Mouse (Mus musculus) midbrain, embryonic 15.5 days (tissue): ENCODE measurements at regions not wholly inside any gene's neighbourhood (a gene's known extent, or its start where the extent isn't known, plus 50 kb on each side); places are given as distances from the start of the nearest gene placed in this dataset.
A peak's percentile ranks its signal among the peaks of the same experiment; 100 is the strongest.

Experiments
- ATAC-seq: fragments of 200-750 bp; cut with Nextera tagmentation; replicated peaks from 2 replicates; pipeline ENCODE4 v1.8.0; 2017; ENCODE audit warnings: moderate TSS enrichment
- H3K27ac ChIP-seq: fragments of 300-500 bp; sonication (generic); 2 replicates; pipeline ENCODE4 v1.5.1; 2015; ENCODE audit warnings: mild to moderate bottlenecking, inconsistent platforms
- H3K27me3 ChIP-seq: fragments of 300-500 bp; sonication (generic); replicated peaks from 2 replicates; pipeline ENCODE4 v1.6.1; 2015; ENCODE audit warnings: inconsistent platforms
- H3K36me3 ChIP-seq: fragments of 300-500 bp; sonication (generic); replicated peaks from 2 replicates; pipeline ENCODE4 v1.6.1; 2015; ENCODE audit warnings: inconsistent platforms
- H3K4me1 ChIP-seq: fragments of 300-500 bp; sonication (generic); 2 replicates; pipeline ENCODE4 v1.6.1; 2015; ENCODE audit warnings: inconsistent platforms
- H3K4me2 ChIP-seq: fragments of 300-500 bp; sonication (generic); 2 replicates; pipeline ENCODE4 v1.6.1; 2015; ENCODE audit warnings: inconsistent platforms, mild to moderate bottlenecking, moderate library complexity
- H3K4me3 ChIP-seq: fragments of 300-500 bp; sonication (generic); 2 replicates; pipeline ENCODE4 v1.5.1; 2015; ENCODE audit warnings: mild to moderate bottlenecking, inconsistent platforms
- H3K9ac ChIP-seq: fragments of 300-500 bp; sonication (generic); 2 replicates; pipeline ENCODE4 v1.6.1; 2015; ENCODE audit warnings: mild to moderate bottlenecking, inconsistent platforms
- H3K9me3 ChIP-seq: fragments of 300-500 bp; sonication (generic); 2 replicates; pipeline ENCODE4 v1.6.1; 2016; ENCODE audit warnings: inconsistent platforms
- WGBS: fragments of 180-500 bp; shearing (Covaris S2); methylation state at CpG from one replicate; pipeline ENCODE4 v1.1.7; 2015; ENCODE audit warnings: mixed read lengths; 5-methylcytosine and 5-hydroxymethylcytosine counted together

DNA sequence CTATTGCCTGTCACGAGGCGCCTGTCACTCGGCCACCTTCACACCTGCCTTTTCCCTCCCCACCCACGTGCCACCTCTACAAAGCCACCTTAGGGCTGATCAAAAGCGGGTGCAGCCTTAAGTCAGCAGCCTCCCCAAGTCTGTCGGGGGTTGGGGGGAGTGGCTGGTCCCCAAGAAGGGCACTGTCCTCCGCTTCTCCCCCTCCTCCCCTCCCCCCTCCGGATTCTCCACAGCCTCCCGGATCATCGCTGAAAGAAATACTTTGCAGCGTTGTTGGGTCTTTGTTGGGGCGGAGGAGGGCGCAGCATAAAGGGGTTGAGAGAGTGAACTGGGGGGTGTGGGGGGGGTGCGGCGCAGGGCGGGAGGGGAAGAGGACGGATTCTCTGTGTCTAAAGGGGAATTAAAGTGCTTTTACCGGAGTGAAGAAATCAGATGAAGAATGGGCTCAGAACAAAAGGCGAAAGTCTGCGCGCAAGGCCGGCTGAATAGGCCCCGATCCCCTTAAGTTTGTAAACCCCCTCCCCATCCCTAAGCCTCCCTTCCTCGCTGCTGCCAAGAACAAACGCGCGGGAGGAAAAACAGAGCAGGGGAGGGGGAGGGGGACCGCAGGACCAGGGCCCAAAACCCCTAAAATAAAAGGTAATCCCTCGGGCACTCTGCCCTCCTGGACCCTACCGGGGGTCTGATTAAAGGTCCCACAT is 109.3 kb upstream of the Lhx5 start:
- peak overlapping the region; percentile 34 for H3K27ac ChIP-seq
- under 1% methylated on average over 30 of the region's 30 CpGs for WGBS

DNA sequence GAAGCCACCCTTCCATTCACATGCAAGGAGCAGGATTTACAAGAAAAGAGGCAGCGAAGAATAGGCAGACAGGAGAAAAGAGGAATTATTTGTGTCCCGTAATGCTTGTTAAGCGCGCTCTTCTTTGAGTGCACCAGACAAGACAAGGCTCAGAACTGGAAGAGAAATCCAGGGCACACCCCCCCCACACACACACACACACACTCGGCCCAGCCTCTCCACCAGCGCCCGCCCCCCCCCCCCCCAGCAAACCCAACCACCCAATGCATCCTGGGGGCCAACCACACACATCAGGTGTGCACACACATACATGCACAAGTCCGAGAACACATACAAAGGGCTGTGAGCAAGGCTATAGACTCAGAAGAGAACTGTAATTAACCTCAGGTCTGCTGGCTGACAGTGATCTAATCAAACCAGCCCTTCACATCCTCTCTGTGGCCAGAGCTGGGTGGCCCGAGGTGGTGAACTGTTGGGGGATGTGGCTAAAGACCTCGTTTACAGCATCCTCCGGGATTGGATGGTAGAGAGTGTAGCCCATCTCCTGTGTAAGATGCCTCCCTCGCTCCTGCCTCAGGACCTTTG is 108.7 kb upstream of the Lhx5 start:
- peak; percentile 41 for ATAC-seq
- H3K9ac ChIP-seq = peak overlapping the region; percentile 22; the same call in 1 of the 2 replicates
- 6% methylated on average over 11 of the region's 12 CpGs for WGBS
- peak overlapping the region; percentile 34 for H3K27ac ChIP-seq
- peak overlapping the region; percentile 49 for H3K4me2 ChIP-seq
- H3K9me3 ChIP-seq = no peaks in the 10 kb centered on the region
- H3K4me1 ChIP-seq = peaks cover 15% of the 10 kb centered on the region
- peak overlapping the region; percentile 18; the same call in 1 of the 2 replicates for H3K4me3 ChIP-seq
- no peaks in the 10 kb centered on the region for H3K36me3 ChIP-seq
- H3K27me3 ChIP-seq = no peaks in the 10 kb centered on the region

More for the DNA sequence above, 109.3 kb upstream of the Lhx5 start:
- Histone ChIP-seq H3K9ac (peak overlapping the region; percentile 22; the same call in 1 of the 2 replicates), H3K4me3 (peak overlapping the region; percentile 18), H3K36me3 (no peaks in the 10 kb centered on the region), H3K4me1 (peaks cover 15% of the 10 kb centered on the region), H3K4me2 (peak overlapping the region; percentile 49), H3K27me3 (no peaks in the 10 kb centered on the region), H3K9me3 (no peaks in the 10 kb centered on the region)
- peak; percentile 63; the same call in 1 of the 2 replicates for ATAC-seq

DNA sequence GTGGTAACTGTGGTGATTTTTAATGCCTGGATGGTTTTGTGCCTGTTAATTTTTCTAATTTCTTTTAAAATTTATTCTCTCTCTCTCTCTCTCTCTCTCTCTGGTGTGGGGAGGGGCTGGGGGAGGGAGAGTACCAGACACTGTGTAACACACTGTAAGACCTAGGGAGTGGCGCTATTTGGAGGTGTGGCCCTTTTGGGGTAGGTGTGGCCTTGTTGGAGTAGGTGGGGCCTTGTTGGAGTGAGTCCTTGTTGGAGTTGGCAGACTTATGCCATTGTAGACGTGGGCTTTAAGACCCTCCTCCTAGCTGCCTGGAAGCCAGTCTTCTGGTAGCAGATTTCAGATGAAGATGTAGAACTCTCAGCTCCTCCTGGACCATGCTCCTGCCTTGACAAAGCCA is 107.4 kb upstream of the Lhx5 start:
- 84% methylated on average over 2 of the region's 2 CpGs for WGBS
- Histone ChIP-seq H3K27ac (no peak overlapping the region), H3K27me3 (no peaks in the 10 kb centered on the region)

DNA sequence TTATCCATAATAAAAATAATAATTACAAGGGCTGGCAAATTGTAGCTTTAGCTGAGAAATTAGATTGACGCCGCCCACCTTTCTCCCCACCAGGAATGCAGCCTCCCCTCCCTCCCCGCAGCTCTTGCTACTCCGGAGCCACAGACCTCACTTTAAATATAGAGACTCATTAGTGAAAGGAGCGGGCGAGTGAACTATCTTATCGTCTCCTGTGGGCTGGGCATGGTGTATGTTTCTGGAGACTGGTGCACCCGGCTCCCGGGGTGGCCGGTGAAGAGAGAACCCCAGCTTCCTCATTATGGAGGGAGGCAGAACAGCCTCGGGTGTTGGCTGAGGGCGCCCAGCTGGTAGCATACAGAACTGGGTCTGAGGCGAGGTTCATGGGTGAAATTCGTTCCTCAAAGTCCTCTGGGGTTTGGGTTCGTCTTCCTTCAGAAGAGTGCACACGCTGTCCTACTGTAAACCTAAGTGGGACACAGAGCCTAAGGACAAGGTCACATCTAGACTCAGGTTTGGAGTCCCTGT is 106.1 kb upstream of the Lhx5 start:
- H3K4me3 ChIP-seq = no peak overlapping the region
- H3K9me3 ChIP-seq = no peaks in the 10 kb centered on the region
- WGBS = 65% methylated on average over 16 of the region's 16 CpGs
- H3K27me3 ChIP-seq = no peaks in the 10 kb centered on the region
- no peak overlapping the region for H3K9ac ChIP-seq
- peaks cover 15% of the 10 kb centered on the region for H3K4me1 ChIP-seq
- no peaks in the 10 kb centered on the region for H3K36me3 ChIP-seq
- no peak for ATAC-seq
- H3K4me2 ChIP-seq = no peak overlapping the region
- no peak overlapping the region for H3K27ac ChIP-seq

More for the DNA sequence above, 107.4 kb upstream of the Lhx5 start:
- H3K4me2 ChIP-seq = no peak overlapping the region
- no peaks in the 10 kb centered on the region for H3K9me3 ChIP-seq
- H3K4me1 ChIP-seq = peaks cover 15% of the 10 kb centered on the region
- ATAC-seq = no peak
- no peaks in the 10 kb centered on the region for H3K36me3 ChIP-seq
- H3K4me3 ChIP-seq = no peak overlapping the region
- no peak overlapping the region for H3K9ac ChIP-seq

DNA sequence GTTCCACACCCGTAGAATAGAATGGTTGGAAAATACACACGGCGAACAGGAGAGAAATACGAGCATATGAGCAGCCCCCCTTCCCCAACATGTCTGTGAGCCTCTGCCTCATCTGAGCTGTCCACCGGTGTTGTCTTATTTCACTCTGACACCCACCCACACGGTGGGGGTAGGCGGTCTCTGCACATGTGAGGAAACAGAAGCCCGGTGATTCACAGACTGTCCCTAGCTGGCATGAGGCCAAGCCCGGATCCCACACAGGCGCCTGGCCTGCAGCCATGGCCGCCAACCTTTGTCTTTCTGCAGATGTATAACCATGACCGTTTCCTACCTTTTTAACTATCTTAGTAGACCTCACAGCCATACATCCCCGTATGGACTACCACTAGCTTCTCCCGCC is 99.5 kb upstream of the Lhx5 start:
- ATAC-seq = no peak
- H3K4me3 ChIP-seq = no peak overlapping the region
- H3K4me1 ChIP-seq = no peaks in the 10 kb centered on the region
- H3K9ac ChIP-seq = no peak overlapping the region
- no peaks in the 10 kb centered on the region for H3K9me3 ChIP-seq
- no peaks in the 10 kb centered on the region for H3K27me3 ChIP-seq
- no peak overlapping the region for H3K27ac ChIP-seq
- H3K4me2 ChIP-seq = no peak overlapping the region
- WGBS = 66% methylated on average over 14 of the region's 14 CpGs
- H3K36me3 ChIP-seq = no peaks in the 10 kb centered on the region

DNA sequence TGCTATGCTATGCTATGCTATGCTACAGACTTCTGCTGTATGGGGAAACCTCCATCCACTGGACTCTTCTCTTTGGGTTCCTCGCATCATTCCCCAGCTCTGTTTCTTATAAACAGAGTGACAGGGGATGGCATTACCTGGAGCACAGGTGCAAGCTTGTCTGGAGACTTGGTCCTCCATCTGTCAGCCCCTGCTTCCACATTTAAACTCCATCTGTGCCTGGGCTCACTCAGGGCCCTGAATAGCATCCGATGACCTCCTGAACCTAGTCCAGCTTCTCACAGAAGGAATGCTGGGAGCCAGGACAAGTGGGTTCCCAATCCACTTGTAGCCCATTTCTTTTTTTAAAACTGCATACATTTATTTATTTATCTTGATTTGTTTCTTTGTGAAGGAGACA is 92.3 kb upstream of the Lhx5 start:
- Histone ChIP-seq H3K4me3 (no peak overlapping the region), H3K27ac (no peak overlapping the region), H3K9ac (no peak overlapping the region), H3K36me3 (no peaks in the 10 kb centered on the region), H3K4me1 (no peaks in the 10 kb centered on the region), H3K4me2 (no peak overlapping the region), H3K9me3 (no peaks in the 10 kb centered on the region), H3K27me3 (no peaks in the 10 kb centered on the region)
- ATAC-seq = no peak
- 89% methylated on average over 2 of the region's 2 CpGs for WGBS

DNA sequence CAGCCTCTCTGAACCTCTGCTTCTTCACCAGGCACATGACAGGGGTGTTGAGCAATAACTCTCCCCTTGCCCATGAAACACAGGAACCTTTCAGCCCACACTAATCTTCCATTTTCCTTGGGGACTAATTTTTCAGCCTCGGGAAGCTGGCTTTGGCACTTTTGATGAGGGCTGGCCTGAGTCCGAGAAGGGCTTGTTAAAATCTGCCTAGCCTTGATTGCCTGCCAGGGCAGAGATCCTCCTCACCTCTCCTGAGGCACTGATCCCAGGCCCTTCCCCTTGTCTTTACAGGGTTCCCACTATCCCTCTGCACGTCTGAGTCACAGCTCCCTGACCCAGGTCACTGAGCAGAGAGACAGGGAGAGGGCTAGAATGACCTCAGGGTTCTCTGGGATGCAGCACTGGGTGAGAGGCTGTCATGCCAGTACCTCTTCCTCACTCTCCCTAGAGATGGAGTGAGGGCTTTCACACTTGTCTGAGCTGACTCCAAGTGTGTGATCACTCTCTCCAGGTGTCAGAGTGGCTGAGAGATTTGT is 90.7 kb upstream of the Lhx5 start:
- no peak overlapping the region for H3K9ac ChIP-seq

DNA sequence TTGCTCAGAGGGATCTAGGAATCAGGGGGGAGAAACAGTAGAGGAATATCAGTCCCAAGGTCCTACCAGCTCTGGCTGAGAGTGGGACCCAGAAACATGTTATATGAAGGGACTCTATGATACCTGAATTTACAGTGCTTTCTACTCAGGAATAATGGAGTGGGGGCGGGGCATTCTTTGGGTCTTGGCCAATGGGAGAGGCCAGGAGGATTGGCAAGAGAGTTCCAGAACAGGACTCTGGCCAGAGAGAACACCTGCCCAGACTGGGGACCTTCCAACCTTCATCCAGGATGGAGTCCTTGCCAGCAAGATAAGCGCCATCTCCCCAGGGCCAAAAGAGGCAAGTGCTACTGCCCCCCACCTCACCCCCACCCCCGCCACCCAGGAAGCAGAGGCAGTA is 81.0 kb upstream of the Lhx5 start:
- no peak overlapping the region for H3K4me2 ChIP-seq
- H3K27me3 ChIP-seq = 0 out of 2 replicates have a peak, but pooled peaks cover 5% of the 10 kb centered on the region
- peaks cover 4% of the 10 kb centered on the region; the same call in 1 of the 2 replicates for H3K4me1 ChIP-seq
- no peak overlapping the region for H3K9ac ChIP-seq
- 93% methylated on average over 3 of the region's 3 CpGs for WGBS
- H3K9me3 ChIP-seq = no peaks in the 10 kb centered on the region
- no peak overlapping the region for H3K27ac ChIP-seq
- no peak for ATAC-seq
- no peaks in the 10 kb centered on the region for H3K36me3 ChIP-seq
- no peak overlapping the region for H3K4me3 ChIP-seq

More for the DNA sequence above, 90.7 kb upstream of the Lhx5 start:
- H3K27me3 ChIP-seq = no peaks in the 10 kb centered on the region
- H3K9me3 ChIP-seq = no peaks in the 10 kb centered on the region
- no peak overlapping the region for H3K27ac ChIP-seq
- no peaks in the 10 kb centered on the region for H3K36me3 ChIP-seq
- H3K4me3 ChIP-seq = no peak overlapping the region
- ATAC-seq = no peak
- no peak overlapping the region for H3K4me2 ChIP-seq
- WGBS = 45% methylated on average over 3 of the region's 3 CpGs
- H3K4me1 ChIP-seq = no peaks in the 10 kb centered on the region

DNA sequence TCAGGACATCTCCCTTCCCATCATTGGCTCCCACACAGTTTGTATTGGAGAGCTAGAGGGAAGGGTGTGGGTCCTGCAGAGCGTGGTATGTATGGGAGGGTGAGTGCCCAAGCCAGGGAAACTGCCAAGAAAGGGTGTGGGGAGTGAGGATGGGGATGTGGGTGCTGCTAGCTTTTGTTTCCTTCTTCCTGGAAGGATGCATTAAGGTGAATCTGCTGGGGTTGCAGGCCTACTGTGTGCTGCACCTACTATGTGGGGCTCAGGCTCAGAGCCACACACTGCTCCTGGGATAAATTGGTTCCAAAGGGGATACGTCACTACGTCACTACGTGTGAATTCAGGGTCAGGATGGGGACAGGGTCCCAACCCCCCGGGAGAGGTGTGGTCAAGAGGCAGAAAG is 79.7 kb upstream of the Lhx5 start:
- Histone ChIP-seq H3K27ac (no peak overlapping the region), H3K4me1 (peaks cover 4% of the 10 kb centered on the region; the same call in 1 of the 2 replicates), H3K9me3 (no peaks in the 10 kb centered on the region), H3K36me3 (no peaks in the 10 kb centered on the region), H3K4me2 (no peak overlapping the region), H3K27me3 (0 out of 2 replicates have a peak, but pooled peaks cover 5% of the 10 kb centered on the region), H3K9ac (no peak overlapping the region), H3K4me3 (no peak overlapping the region)
- 74% methylated on average over 5 of the region's 5 CpGs for WGBS
- no peak for ATAC-seq

DNA sequence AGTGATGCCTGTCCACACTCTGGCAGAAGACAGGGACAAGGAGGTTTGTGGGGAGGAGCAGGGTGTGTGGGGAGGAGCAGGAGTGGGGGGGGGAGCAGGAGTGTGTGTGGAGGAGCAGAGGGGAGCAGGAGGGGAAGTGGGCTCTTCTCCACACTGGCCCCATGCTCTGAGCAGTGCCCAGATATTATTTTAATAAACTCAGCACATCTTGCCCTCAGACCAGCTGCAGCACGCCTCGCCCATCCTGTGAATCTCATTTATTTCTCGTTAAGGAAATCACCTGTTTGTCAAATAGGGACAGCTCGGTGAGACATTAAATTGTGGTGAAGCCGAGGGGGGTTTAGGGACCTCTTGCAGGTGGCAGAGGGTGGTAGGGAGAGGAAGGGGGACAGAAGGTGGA is 77.8 kb upstream of the Lhx5 start:
- H3K4me2 ChIP-seq = no peak overlapping the region
- H3K4me1 ChIP-seq = peaks cover 4% of the 10 kb centered on the region; the same call in 1 of the 2 replicates
- no peak overlapping the region for H3K4me3 ChIP-seq
- peaks cover 5% of the 10 kb centered on the region; the same call in 1 of the 2 replicates for H3K27me3 ChIP-seq
- 56% methylated on average over 5 of the region's 5 CpGs for WGBS
- no peak overlapping the region for H3K9ac ChIP-seq
- no peaks in the 10 kb centered on the region for H3K36me3 ChIP-seq
- no peak for ATAC-seq
- H3K27ac ChIP-seq = no peak overlapping the region
- H3K9me3 ChIP-seq = no peaks in the 10 kb centered on the region

DNA sequence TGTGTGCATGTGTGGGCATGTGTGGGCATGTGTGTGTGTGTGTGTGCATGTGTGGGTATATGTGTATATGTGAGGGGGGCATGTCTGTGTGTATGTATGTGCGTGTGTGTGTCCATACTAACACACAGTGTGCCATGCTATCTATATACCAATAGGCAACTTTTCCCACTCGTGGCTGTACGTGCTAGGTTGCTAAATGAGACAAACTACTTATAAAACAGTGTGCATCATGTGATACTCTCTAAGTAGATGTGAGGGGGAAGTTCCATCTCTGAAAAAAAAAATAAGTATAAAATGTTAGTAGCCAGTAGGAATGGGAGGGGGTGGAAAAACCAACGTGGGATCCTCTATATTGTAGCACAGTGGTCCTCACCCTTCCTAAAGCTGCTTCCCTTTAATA is 74.5 kb upstream of the Lhx5 start:
- peaks cover 6% of the 10 kb centered on the region; the same call in 1 of the 2 replicates for H3K27me3 ChIP-seq

DNA sequence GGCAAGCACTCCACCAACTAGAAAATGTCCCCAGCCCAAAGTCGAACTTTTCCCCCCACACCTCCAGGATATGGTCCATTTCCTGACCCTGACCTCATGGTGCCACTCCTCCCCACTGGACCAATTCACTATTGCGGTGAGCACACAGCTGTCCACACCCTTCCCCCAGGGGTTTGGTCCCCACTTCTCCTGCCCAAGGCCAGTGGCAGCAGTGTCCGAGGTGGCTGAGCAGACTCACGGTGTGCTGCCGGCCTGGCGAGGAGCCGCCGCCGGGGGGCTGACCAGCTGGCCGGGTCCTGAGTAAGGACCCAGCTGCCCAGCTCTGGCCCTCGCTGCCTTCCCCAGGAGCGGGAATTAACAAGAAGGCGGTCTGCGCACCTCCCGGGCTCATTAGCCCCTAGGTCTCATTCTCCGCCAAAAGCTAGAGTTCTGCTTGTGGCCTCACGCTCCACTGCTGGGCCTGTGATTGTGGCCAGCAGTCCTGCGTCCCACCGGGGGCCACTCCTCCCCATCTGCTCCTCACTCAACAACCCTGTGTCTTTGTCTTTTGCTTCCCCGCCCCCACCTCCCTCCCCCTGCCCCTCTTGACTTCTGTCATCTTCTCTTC is 73.3 kb upstream of the Lhx5 start:
- H3K4me1 ChIP-seq = peaks cover 4% of the 10 kb centered on the region; the same call in 1 of the 2 replicates
- peaks cover 3% of the 10 kb centered on the region; the same call in 1 of the 2 replicates for H3K27me3 ChIP-seq
- no peak overlapping the region for H3K9ac ChIP-seq
- ATAC-seq = no peak
- no peak overlapping the region for H3K4me2 ChIP-seq
- no peak overlapping the region for H3K4me3 ChIP-seq
- WGBS = 7% methylated on average over 20 of the region's 20 CpGs
- no peaks in the 10 kb centered on the region for H3K9me3 ChIP-seq
- H3K36me3 ChIP-seq = no peaks in the 10 kb centered on the region
- H3K27ac ChIP-seq = no peak overlapping the region

More for the DNA sequence above, 74.5 kb upstream of the Lhx5 start:
- Histone ChIP-seq H3K9ac (no peak overlapping the region), H3K9me3 (no peaks in the 10 kb centered on the region), H3K36me3 (no peaks in the 10 kb centered on the region), H3K27ac (no peak overlapping the region), H3K4me3 (no peak overlapping the region), H3K4me1 (peaks cover 4% of the 10 kb centered on the region; the same call in 1 of the 2 replicates), H3K4me2 (no peak overlapping the region)
- WGBS = 83% methylated on average over 4 of the region's 4 CpGs
- ATAC-seq = no peak
